Mouse (Mus musculus): Measurements from ENCODE around the gene Hap1. TPM values are rescaled to one million over a fixed set of nuclear protein-coding genes. Genes with fewer than 3 reads are reported as not detected.

Hap1 gene
- total RNA-seq (2021), result 1 to 10 TPM; 1.3 to 1.5 TPM
- 0.97 and 1.4 TPM in 2 replicates for polyA plus RNA-seq (2012; rRNA removed)
- long read RNA-seq, result 0 reads

- Histone ChIP-seq H3K9ac (ENCODE audit: low read depth, low read length) (peak within 1 kb of the TSS; percentile 76), H3K27ac (peak within 1 kb of the TSS; percentile 43; the same call in 1 of the 2 replicates), H3K27me3 (ENCODE audit: control insufficient read depth, insufficient read depth, low read length) (0 out of 2 replicates have a peak, but pooled peaks cover 2% of the 10 kb centered on the region), H3K36me3 (ENCODE audit: control insufficient read depth, insufficient read depth, low read length) (no peaks in the 10 kb centered on the region), H3K4me1 (ENCODE audit: control insufficient read depth, insufficient read depth, low read length) (peaks cover 2% of the 10 kb centered on the region; the same call in 1 of the 2 replicates), H3K4me3 (peak within 1 kb of the TSS; percentile 89), H3K79me2 (replicated peaks; ENCODE audit: control insufficient read depth, insufficient read depth, low read length) (no peaks in the 10 kb centered on the region)
- 3% methylated on average over 49 of the region's 49 CpGs for WGBS
- TF ChIP-seq EP300 (IDR thresholded peaks at IDR 0.05; ENCODE audit: insufficient read depth, low read depth, low read length), result no peak
- DNase-seq, result peak; percentile 82 to 84
- intact Hi-C loops (cut with DNase I), result no loop called here
These were observed at the start of gene Hap1 for GRCm38 (mm10) chr11:100355972-100356818. Gene Hap1 (minus strand): TSS chr11:100356128.

- Histone ChIP-seq H3K79me2 (replicated peaks; ENCODE audit: control insufficient read depth, insufficient read depth, low read length) (no peaks in the 10 kb centered on the region), H3K27me3 (ENCODE audit: control insufficient read depth, insufficient read depth, low read length) (no peaks in the 10 kb centered on the region), H3K9ac (ENCODE audit: low read depth, low read length) (no peak overlapping the region), H3K4me1 (ENCODE audit: control insufficient read depth, insufficient read depth, low read length) (peaks cover 23% of the 10 kb centered on the region), H3K4me3 (no peak overlapping the region), H3K27ac (no peak overlapping the region; the same call in 1 of the 2 replicates), H3K36me3 (ENCODE audit: control insufficient read depth, insufficient read depth, low read length) (no peaks in the 10 kb centered on the region)
- WGBS, result 78% methylated on average over 3 of the region's 3 CpGs
- intact Hi-C loops (cut with DNase I), result no loop called here
- no peak for DNase-seq
- TF ChIP-seq EP300 (IDR thresholded peaks at IDR 0.05; ENCODE audit: insufficient read depth, low read depth, low read length), result no peak
- no peak for TF ChIP-seq POLR2A (IDR thresholded peaks at IDR 0.05; ENCODE audit: insufficient read depth, low read depth, low read length)
- TF ChIP-seq CTCF (IDR thresholded peaks at IDR 0.05), result no peak
These were observed 48.6 kb upstream of the Hap1 start for GRCm38 (mm10) chr11:100404456-100405074.

GRCm38 (mm10) chr11:100403445-100404134 lies 47.7 kb upstream of the Hap1 start:
- intact Hi-C loops (cut with DNase I), result no loop called here
- no peaks in the 10 kb centered on the region for H3K36me3 ChIP-seq (ENCODE audit: control insufficient read depth, insufficient read depth, low read length)
- peak in 1 of 2 experiments; percentile 35 for DNase-seq
- no peaks in the 10 kb centered on the region for H3K79me2 ChIP-seq (replicated peaks; ENCODE audit: control insufficient read depth, insufficient read depth, low read length)
- no peak overlapping the region for H3K4me3 ChIP-seq
- TF ChIP-seq POLR2A (IDR thresholded peaks at IDR 0.05; ENCODE audit: insufficient read depth, low read depth, low read length) (no peak), EP300 (IDR thresholded peaks at IDR 0.05; ENCODE audit: insufficient read depth, low read depth, low read length) (no peak), CTCF (IDR thresholded peaks at IDR 0.05) (no peak)
- 37% methylated on average over 10 of the region's 10 CpGs for WGBS
- no peaks in the 10 kb centered on the region for H3K27me3 ChIP-seq (ENCODE audit: control insufficient read depth, insufficient read depth, low read length)
- peaks cover 25% of the 10 kb centered on the region for H3K4me1 ChIP-seq (ENCODE audit: control insufficient read depth, insufficient read depth, low read length)
- peak overlapping the region; percentile 93 for H3K27ac ChIP-seq
- no peak overlapping the region for H3K9ac ChIP-seq (ENCODE audit: low read depth, low read length)

- H3K4me1 ChIP-seq (ENCODE audit: control insufficient read depth, insufficient read depth, low read length), result peaks cover 28% of the 10 kb centered on the region
- DNase-seq, result no peak
- no peak overlapping the region for H3K4me3 ChIP-seq
- H3K27ac ChIP-seq, result peak overlapping the region; percentile 93
- 61% methylated on average over 2 of the region's 2 CpGs for WGBS
- H3K9ac ChIP-seq (ENCODE audit: low read depth, low read length), result peak overlapping the region; percentile 36
- no peaks in the 10 kb centered on the region for H3K27me3 ChIP-seq (ENCODE audit: control insufficient read depth, insufficient read depth, low read length)
- H3K79me2 ChIP-seq (replicated peaks; ENCODE audit: control insufficient read depth, insufficient read depth, low read length), result no peaks in the 10 kb centered on the region
- intact Hi-C loops (cut with DNase I), result no loop called here
- H3K36me3 ChIP-seq (ENCODE audit: control insufficient read depth, insufficient read depth, low read length), result no peaks in the 10 kb centered on the region
- TF ChIP-seq EP300 (IDR thresholded peaks at IDR 0.05; ENCODE audit: insufficient read depth, low read depth, low read length), result no peak
- TF ChIP-seq CTCF (IDR thresholded peaks at IDR 0.05), result no peak
- TF ChIP-seq POLR2A (IDR thresholded peaks at IDR 0.05; ENCODE audit: insufficient read depth, low read depth, low read length), result no peak
These were observed 46.8 kb upstream of the Hap1 start for GRCm38 (mm10) chr11:100402682-100403081.

GRCm38 (mm10) chr11:100402240-100402639 lies 46.3 kb upstream of the Hap1 start:
- WGBS, result 32% methylated on average over 6 of the region's 6 CpGs
- no peaks in the 10 kb centered on the region for H3K36me3 ChIP-seq (ENCODE audit: control insufficient read depth, insufficient read depth, low read length)
- peaks cover 28% of the 10 kb centered on the region for H3K4me1 ChIP-seq (ENCODE audit: control insufficient read depth, insufficient read depth, low read length)
- peak; percentile 62 to 81 for DNase-seq
- intact Hi-C loops (cut with DNase I), result no loop called here
- peak overlapping the region; percentile 36 for H3K9ac ChIP-seq (ENCODE audit: low read depth, low read length)
- H3K27me3 ChIP-seq (ENCODE audit: control insufficient read depth, insufficient read depth, low read length), result no peaks in the 10 kb centered on the region
- peak overlapping the region; percentile 93 for H3K27ac ChIP-seq
- TF ChIP-seq POLR2A (IDR thresholded peaks at IDR 0.05; ENCODE audit: insufficient read depth, low read depth, low read length), result peak; percentile 65
- TF ChIP-seq CTCF (IDR thresholded peaks at IDR 0.05), result no peak
- peak; percentile 75; the same call in 1 of the 2 replicates for TF ChIP-seq EP300 (IDR thresholded peaks at IDR 0.05; ENCODE audit: insufficient read depth, low read depth, low read length)
- H3K4me3 ChIP-seq, result no peak overlapping the region
- H3K79me2 ChIP-seq (replicated peaks; ENCODE audit: control insufficient read depth, insufficient read depth, low read length), result no peaks in the 10 kb centered on the region
